Mouse (Mus musculus): ENCODE data around the gene Nptx2.

DNA sequence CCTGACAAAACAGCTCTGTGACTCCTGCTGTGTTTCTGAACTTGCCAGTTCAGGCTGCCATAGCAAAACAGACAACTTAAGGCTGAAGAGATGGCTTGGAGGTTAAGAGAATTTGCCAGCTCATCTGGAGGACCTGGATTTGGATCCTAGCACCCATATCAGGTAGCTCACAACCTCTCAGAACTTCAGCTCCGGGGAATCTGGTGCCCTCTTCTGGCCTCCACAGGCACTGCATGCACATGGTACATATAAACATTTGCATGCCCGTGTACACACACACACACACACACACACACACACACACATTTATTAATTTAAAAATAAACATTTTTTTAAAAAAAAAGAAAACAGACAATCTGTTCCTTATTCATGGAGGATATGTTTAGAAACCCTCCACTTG is 40.0 kb upstream of the Nptx2 start:
- TF ChIP-seq CTCF (IDR thresholded peaks at IDR 0.05; ENCODE audit: low read depth, low read length) (no peak), TAL1 (conservative IDR thresholded peaks at IDR 0.05; ENCODE audit: low read depth, low read length) (no peak), POLR2AphosphoS5 (IDR thresholded peaks at IDR 0.05; ENCODE audit: insufficient replicate concordance, low read depth, low read length) (no peak)
